Mouse (Mus musculus) embryonic facial prominence, embryonic 14.5 days (tissue): ENCODE results near the gene Ntsr1. TPM values are rescaled to one million over a fixed set of nuclear protein-coding genes. Genes with fewer than 3 reads are reported as not detected.

Experiments
- ATAC-seq: fragments of 200-750 bp; cut with Nextera tagmentation; 2 replicates; pipeline ENCODE4 v1.8.0; 2017; ENCODE audit warnings: low read depth, moderate number of reproducible peaks, moderate TSS enrichment
- DNase-seq: peaks from one replicate; pipeline ENCODE4 v3.0.0-alpha.2; 2015; ENCODE audit warnings: low spot score
- H3K27ac ChIP-seq: fragments of 300-500 bp; sonication (generic); replicated peaks from 2 replicates; pipeline ENCODE4 v1.5.1; 2014; ENCODE audit warnings: low read depth, mild to moderate bottlenecking, low read length, moderate library complexity
- H3K27me3 ChIP-seq: fragments of 300-500 bp; sonication (generic); replicated peaks from 2 replicates; pipeline ENCODE4 v1.6.1; 2014; ENCODE audit warnings: low read length; ENCODE audit not compliant: control insufficient read depth, insufficient read depth
- H3K36me3 ChIP-seq: fragments of 300-500 bp; sonication (generic); 2 replicates; pipeline ENCODE4 v1.6.1; 2014; ENCODE audit warnings: low read length, mixed read lengths; ENCODE audit not compliant: control insufficient read depth, insufficient read depth
- H3K4me1 ChIP-seq: fragments of 300-500 bp; sonication (generic); 2 replicates; pipeline ENCODE4 v1.6.1; 2014; ENCODE audit warnings: antibody characterized with exemption, low read length; ENCODE audit not compliant: control insufficient read depth, insufficient read depth
- H3K4me2 ChIP-seq: fragments of 300-500 bp; sonication (generic); 2 replicates; pipeline ENCODE4 v1.6.1; 2014; ENCODE audit warnings: low read depth, mild to moderate bottlenecking, low read length, moderate library complexity, mixed read lengths
- H3K4me3 ChIP-seq: fragments of 300-500 bp; sonication (generic); 2 replicates; pipeline ENCODE4 v1.5.1; 2014; ENCODE audit warnings: low read depth, mild to moderate bottlenecking, low read length
- H3K9ac ChIP-seq: fragments of 300-500 bp; sonication (generic); 2 replicates; pipeline ENCODE4 v1.6.1; 2014; ENCODE audit warnings: low read depth, mild to moderate bottlenecking, low read length, moderate library complexity, mixed read lengths
- H3K9me3 ChIP-seq: fragments of 300-500 bp; sonication (generic); 2 replicates; pipeline ENCODE4 v1.6.1; 2016; ENCODE audit warnings: low read length; ENCODE audit not compliant: control insufficient read depth
- WGBS: fragments of 180-500 bp; shearing (Covaris S2); extraction: QIAGEN DNeasy Blood & Tissue Kit; methylation state at CpG from one replicate; pipeline ENCODE4 v1.1.7; 2014; 5-methylcytosine and 5-hydroxymethylcytosine counted together
- polyA plus RNA-seq: library from polyadenylated mRNA; unstranded; fragments of >200 nt; fragmentation: Nextera tagmentation; extraction: Ambion mirVana; gene quantifications from 2 replicates; pipeline ENCODE4 v1.2.1, GENCODE M21; 2014

Gene Ntsr1
- polyA plus RNA-seq, 1 experiment from 2014 or later, result 0.70 TPM

DNA sequence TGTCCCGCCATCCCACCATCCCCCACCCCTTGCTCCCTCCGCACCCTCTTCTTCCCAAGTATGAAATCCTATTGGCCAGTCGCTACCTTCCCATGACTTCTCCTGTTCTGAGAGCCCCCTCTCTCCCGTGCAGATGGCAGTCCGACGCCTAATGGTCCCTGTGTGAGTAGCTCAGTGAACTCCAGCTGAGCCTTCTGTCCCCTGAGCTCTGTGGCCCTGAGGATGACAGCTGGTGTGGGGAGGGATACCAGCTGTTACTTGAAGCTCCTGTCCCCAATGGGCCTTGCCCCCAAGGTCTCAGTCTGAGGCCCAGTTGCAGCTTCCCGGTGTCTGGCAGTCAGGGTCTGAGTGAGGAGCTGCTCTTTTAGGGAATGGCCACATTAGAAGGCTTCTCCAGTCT, 33.3 kb upstream of the Ntsr1 start:
- H3K4me3 ChIP-seq, result no peak overlapping the region
- no peak overlapping the region for H3K9ac ChIP-seq
- H3K9me3 ChIP-seq, result no peaks in the 10 kb centered on the region
- WGBS, result 76% methylated on average over 7 of the region's 7 CpGs
- ATAC-seq, result peak; percentile 73
- no peaks in the 10 kb centered on the region for H3K36me3 ChIP-seq
- no peak overlapping the region for H3K27ac ChIP-seq
- no peak overlapping the region for H3K4me2 ChIP-seq
- no peaks in the 10 kb centered on the region for H3K4me1 ChIP-seq
- H3K27me3 ChIP-seq, result no peaks in the 10 kb centered on the region
- DNase-seq, result peak; percentile 43

DNA sequence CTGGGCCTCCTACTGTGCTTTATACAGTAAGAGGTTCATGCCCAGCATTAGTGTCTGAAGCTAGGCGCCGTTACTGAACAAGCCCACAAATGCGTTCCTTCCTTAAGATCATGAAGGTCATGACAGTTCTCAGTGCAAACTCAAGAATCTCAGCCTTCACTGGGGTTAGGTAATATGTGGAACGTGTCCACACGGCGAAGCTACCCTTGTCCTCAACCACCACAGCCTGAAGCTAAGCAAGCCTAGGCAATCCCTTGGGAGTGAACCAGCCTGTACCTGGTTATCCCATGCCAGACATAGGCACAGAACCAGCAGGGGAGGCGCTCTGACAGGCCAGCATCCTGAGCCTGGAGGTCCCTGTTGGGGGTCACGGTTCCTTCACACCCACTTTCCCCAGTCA, 30.9 kb upstream of the Ntsr1 start:
- Histone ChIP-seq H3K4me3 (no peak overlapping the region), H3K9me3 (no peaks in the 10 kb centered on the region), H3K27me3 (no peaks in the 10 kb centered on the region), H3K9ac (no peak overlapping the region), H3K36me3 (no peaks in the 10 kb centered on the region), H3K27ac (no peak overlapping the region), H3K4me1 (no peaks in the 10 kb centered on the region), H3K4me2 (no peak overlapping the region)
- 93% methylated on average over 8 of the region's 8 CpGs for WGBS
- DNase-seq, result no peak
- no peak for ATAC-seq

DNA sequence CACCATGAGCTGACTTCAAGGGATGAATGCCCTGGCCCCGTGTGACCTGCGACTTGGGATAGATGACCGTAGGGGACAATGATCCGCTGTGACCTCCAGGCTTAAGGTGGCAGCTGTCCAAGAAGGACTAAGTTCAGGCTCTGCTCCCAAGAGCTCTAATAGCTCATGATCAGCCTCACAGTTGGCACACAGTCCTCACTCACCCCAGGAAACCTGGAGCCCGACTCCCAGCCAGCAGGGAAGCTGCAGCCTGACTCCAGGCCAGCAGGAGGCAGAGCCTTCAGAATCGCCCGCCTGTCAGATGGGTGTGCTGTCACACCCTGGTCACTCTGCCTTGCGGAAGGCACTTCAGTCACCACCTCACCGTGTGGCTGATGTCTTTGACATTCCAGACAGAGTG, 30.0 kb upstream of the Ntsr1 start:
- 70% methylated on average over 9 of the region's 9 CpGs for WGBS
- Histone ChIP-seq H3K27ac (no peak overlapping the region), H3K9ac (no peak overlapping the region), H3K27me3 (no peaks in the 10 kb centered on the region), H3K36me3 (no peaks in the 10 kb centered on the region), H3K9me3 (no peaks in the 10 kb centered on the region), H3K4me3 (no peak overlapping the region), H3K4me2 (no peak overlapping the region), H3K4me1 (no peaks in the 10 kb centered on the region)
- DNase-seq (no peak), ATAC-seq (no peak)

DNA sequence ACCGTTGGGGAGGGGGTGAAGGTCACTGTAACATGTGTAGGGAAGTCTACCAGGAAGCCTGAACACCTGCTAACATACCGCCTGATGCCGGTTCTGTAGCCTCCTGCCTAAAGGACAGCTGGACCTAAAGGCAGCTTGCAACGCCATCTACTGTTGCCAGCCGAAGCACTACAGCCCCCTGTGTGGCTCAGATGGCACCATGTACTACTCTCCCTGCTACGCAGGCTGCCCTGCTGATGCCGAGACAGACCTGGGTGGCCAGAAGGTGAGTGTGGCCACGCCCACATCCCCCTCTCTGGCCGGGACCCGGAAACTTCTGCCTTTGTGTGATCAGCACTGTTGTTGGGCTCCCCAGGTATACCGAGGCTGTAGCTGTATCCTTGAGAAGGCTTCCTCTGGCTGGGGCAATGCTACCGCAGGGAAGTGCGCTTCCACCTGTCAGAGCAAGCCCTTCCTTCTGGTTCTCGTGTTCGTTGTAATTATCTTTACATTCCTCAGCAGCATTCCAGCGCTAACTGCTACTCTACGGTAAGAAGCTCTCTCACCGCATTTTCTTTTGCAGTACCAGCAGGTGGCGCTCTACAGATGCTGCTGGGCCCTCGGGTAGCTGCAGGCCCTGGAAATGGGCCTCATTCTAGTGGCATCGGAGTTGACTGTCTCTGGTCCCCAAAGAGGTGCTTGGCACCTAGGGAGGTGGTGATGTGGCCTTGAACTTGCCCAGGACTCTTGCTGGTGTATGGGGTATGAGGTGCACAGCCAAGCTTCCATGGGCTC, 27.3 kb upstream of the Ntsr1 start:
- ATAC-seq (peak; percentile 45), DNase-seq (peak; percentile 48)
- Histone ChIP-seq H3K4me3 (no peak overlapping the region), H3K27ac (no peak overlapping the region), H3K27me3 (no peaks in the 10 kb centered on the region), H3K4me1 (no peaks in the 10 kb centered on the region), H3K4me2 (peak overlapping the region; percentile 15; the same call in 1 of the 2 replicates), H3K9me3 (no peaks in the 10 kb centered on the region), H3K36me3 (no peaks in the 10 kb centered on the region), H3K9ac (no peak overlapping the region)
- 5% methylated on average over 20 of the region's 21 CpGs for WGBS

DNA sequence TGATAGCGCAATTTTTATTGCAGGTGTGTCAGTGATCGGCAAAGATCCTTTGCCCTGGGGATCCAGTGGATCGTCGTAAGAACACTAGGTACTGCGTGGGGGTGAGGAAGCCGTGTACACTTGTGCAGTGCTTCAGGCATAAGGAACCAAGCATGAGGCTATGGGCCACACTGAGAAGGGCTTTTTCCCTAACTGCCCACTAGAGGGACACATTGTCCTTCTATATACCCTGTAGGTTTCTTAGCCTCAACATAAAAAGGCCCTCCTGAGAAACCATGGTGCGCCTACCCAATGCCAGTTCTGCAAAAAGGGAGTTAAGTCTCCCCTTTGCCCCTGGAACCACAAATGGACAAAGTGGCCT, 26.7 kb upstream of the Ntsr1 start:
- no peak overlapping the region for H3K4me2 ChIP-seq
- no peaks in the 10 kb centered on the region for H3K4me1 ChIP-seq
- no peak overlapping the region for H3K27ac ChIP-seq
- no peak overlapping the region for H3K4me3 ChIP-seq
- H3K36me3 ChIP-seq, result no peaks in the 10 kb centered on the region
- H3K9me3 ChIP-seq, result no peaks in the 10 kb centered on the region
- DNase-seq, result peak; percentile 86
- H3K27me3 ChIP-seq, result no peaks in the 10 kb centered on the region
- 46% methylated on average over 7 of the region's 7 CpGs for WGBS
- no peak overlapping the region for H3K9ac ChIP-seq
- ATAC-seq, result peak; percentile 89

DNA sequence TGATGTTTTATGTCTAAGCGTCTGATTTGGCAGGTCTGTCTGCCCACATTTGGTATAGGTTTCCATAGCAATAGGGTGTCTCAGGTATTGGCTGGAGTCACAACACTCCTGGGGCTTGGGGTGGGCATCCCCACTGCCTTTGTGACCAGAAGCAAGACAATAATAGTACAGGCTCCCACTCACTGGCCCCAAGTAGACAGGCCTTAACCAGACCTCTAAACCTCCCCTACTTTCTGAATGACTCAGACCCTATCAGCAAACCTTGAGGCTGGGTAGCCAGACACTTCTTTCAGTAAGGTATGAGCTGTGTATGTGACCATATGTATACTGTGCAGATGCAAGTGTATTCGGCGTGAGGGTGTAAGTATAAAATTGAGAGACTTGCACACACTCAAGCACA, 24.9 kb upstream of the Ntsr1 start:
- H3K27ac ChIP-seq, result no peak overlapping the region
- no peak for ATAC-seq
- no peak for DNase-seq
- no peaks in the 10 kb centered on the region for H3K27me3 ChIP-seq
- no peak overlapping the region for H3K9ac ChIP-seq
- no peaks in the 10 kb centered on the region for H3K36me3 ChIP-seq
- no peak overlapping the region for H3K4me3 ChIP-seq
- WGBS, result 93% methylated on average over 3 of the region's 3 CpGs
- H3K4me1 ChIP-seq, result no peaks in the 10 kb centered on the region
- no peak overlapping the region for H3K4me2 ChIP-seq
- no peaks in the 10 kb centered on the region for H3K9me3 ChIP-seq

DNA sequence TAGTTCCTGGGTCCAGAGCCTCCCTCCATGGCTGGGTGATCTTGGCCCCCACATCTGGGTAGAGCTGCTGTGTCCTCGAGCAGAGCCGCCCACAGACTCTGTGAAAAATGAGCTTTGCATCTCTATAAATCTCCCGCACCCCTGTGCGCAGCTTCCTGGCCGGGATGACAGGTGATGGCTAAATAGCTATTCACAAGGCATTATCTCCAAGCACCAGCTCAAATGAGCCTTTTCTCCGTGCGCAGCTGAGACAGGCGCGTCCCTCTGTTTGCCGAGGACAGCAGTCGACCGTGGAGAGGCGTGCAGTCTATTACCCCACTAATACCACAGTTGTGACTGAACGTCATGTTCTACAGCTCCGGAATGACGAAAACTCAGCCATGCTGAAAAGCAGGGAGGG, 17.5 kb upstream of the Ntsr1 start:
- Histone ChIP-seq H3K4me3 (no peak overlapping the region), H3K9ac (no peak overlapping the region), H3K4me2 (no peak overlapping the region), H3K9me3 (no peaks in the 10 kb centered on the region), H3K36me3 (no peaks in the 10 kb centered on the region), H3K4me1 (no peaks in the 10 kb centered on the region), H3K27me3 (no peaks in the 10 kb centered on the region; the same call in 1 of the 2 replicates), H3K27ac (no peak overlapping the region)
- WGBS, result 23% methylated on average over 16 of the region's 16 CpGs
- ATAC-seq (peak; percentile 53; the same call in 1 of the 2 replicates), DNase-seq (peak; percentile 15)

DNA sequence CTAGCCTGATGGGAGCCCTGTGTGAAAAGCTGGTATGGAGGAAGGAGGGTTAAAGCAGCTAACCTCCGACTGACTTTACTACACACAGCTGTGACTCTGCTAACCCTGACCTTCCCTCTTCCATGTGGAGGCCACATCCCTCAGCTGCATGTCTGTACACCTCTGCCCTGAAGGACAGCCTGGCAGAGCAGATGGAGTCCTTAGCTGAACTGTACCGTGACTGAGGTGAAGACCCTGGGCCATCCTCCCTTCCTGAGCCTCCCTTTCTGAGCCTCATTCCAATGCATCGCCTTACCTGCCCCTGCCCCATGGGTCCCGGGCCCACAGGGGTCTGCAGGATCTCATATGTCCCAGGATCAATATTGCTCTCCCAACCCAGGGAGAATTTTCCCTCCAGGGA, 14.9 kb upstream of the Ntsr1 start:
- 53% methylated on average over 4 of the region's 4 CpGs for WGBS
- no peaks in the 10 kb centered on the region; the same call in 1 of the 2 replicates for H3K27me3 ChIP-seq
- no peaks in the 10 kb centered on the region for H3K36me3 ChIP-seq
- H3K4me1 ChIP-seq, result no peaks in the 10 kb centered on the region
- H3K27ac ChIP-seq, result no peak overlapping the region
- ATAC-seq (no peak), DNase-seq (no peak)
- no peaks in the 10 kb centered on the region for H3K9me3 ChIP-seq
- H3K4me3 ChIP-seq, result no peak overlapping the region
- H3K9ac ChIP-seq, result no peak overlapping the region
- H3K4me2 ChIP-seq, result no peak overlapping the region

DNA sequence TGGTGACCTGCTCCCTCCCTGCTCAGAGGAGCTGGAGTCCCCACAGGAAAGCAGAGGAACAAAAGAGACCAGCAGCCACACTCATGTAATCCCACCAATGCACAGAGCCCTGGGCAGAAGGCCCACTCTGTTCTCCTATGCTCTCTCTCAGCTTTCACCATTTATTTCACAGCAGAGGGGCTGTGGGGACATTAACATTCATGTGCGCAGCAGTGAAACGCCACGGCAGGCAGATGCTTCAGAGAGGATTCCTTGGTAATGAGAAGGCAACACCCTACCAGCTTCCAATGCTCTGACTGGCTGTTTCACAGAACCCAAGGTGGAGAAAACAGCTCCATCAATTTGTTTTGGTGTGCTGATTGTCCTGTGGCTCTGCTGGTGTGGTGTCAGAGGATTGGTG, 14.5 kb upstream of the Ntsr1 start:
- Histone ChIP-seq H3K4me3 (no peak overlapping the region), H3K27ac (no peak overlapping the region), H3K36me3 (no peaks in the 10 kb centered on the region), H3K4me1 (no peaks in the 10 kb centered on the region), H3K4me2 (no peak overlapping the region), H3K27me3 (no peaks in the 10 kb centered on the region; the same call in 1 of the 2 replicates), H3K9me3 (no peaks in the 10 kb centered on the region), H3K9ac (no peak overlapping the region)
- 41% methylated on average over 3 of the region's 3 CpGs for WGBS
- ATAC-seq (no peak), DNase-seq (no peak)
